Mouse (Mus musculus) erythroblast, adult 5-6 weeks (primary cell): ENCODE measurements around the gene Abcc12. TPM values are rescaled to one million over a fixed set of nuclear protein-coding genes. Genes with fewer than 3 reads are reported as not detected.

ENCODE experiments used
- ATAC-seq: replicated peaks from 2 replicates; pipeline ENCODE4 v1.8.0; 2016; ENCODE audit warnings: moderate number of reproducible peaks, mild to moderate bottlenecking, moderate TSS enrichment, inconsistent platforms; ENCODE audit not compliant: poor library complexity, low FRiP score, severe bottlenecking
- total RNA-seq, 2 experiments: library from RNA; stranded (forward) in 1 of 2; stranded (reverse) in 1 of 2; fragments of 150-400 nt in 1 of 2; fragments of 200-764, 138-1000 nt in 1 of 2; gene quantifications; 2 replicates each; pipeline versions ENCODE4 v1.2.3 to v1.2.4; 2015 to 2017; ENCODE audit warnings: low replicate concordance in 2 of 2

Abcc12 gene
- total RNA-seq, 2 experiments from 2014 or later, result not detected

- ATAC-seq, result no peak
These were observed 53.0 kb downstream of the Abcc12 start for GRCm38 (mm10) chr8:86527336-86528029.

- ATAC-seq, result no peak
These were observed 53.7 kb downstream of the Abcc12 start for GRCm38 (mm10) chr8:86526808-86527207.

DNA sequence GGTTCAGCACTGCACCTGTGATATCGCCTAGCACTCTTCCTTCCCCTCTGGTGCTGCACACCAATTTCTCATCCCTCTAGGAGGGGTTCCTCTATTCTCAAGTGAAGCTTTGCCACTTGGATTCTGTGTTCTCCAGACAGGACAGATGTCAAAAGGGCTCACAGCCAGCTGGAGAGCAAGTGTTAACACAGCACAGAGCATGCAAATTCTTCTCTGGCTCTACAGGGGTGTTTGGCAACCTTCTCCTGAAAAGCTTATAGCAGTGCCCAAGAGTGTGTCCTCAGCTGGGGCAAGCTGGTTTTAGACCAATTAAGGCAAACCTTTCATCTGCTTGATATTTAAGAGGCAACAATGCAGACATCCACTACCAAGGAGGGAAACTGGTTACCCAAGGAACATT, 66.3 kb downstream of the Abcc12 start:
- no peak for ATAC-seq

GRCm38 (mm10) chr8:86512886-86513285, 67.6 kb downstream of the Abcc12 start:
- no peak for ATAC-seq

DNA sequence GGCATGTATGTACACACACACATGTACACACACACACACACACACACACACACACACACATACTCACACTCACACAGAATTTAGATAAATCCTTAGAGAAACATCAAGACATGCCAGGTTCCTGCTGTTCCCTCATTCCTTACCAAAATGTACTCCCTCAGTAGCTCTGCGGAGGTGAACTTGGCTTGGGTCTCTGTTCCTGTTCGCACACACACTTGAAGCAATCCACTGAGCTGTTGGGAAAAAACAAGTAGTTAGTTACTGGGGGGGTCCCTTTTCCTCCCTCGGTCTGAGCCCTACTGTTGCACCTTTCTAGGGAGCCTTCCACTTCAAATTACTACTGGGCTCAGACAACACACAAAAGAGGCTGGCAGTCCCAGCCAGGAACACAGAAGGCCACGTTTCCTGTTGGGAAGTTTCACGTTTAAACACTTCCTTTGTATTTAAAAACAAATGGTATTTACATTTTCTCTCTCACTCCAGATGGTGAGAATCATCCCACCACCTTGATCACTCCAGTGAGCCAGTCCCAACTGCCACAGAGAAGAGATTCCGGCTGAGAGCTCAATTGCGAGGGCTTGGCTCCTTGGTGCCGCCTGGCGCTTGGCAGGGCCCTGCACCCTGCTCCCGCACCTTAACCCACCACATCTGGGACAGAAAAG, 68.2 kb downstream of the Abcc12 start:
- ATAC-seq, result no peak

DNA sequence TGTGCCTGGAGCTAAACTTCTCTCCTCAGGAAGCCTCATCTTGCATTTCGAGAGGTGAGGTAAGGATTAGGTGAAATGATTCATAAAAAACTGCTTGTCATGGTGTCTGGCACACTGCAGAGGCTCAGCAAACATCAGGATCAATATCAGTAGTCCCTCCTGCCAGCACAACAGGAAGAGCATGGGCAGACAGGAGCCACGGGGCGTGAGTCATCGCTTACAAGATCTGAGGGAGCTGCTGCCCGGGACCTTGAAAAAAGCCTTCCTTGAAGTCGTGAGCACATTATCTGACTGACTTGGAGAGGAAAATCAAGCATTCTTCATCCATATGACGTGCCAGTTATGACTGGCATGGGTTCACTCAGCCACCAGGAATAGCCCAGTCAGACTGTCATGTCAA, 79.1 kb downstream of the Abcc12 start:
- no peak for ATAC-seq

GRCm38 (mm10) chr8:86495056-86495455, 85.4 kb downstream of the Abcc12 start:
- ATAC-seq, result no peak

- no peak for ATAC-seq
These were observed 86.6 kb downstream of the Abcc12 start for GRCm38 (mm10) chr8:86493841-86494240.

DNA sequence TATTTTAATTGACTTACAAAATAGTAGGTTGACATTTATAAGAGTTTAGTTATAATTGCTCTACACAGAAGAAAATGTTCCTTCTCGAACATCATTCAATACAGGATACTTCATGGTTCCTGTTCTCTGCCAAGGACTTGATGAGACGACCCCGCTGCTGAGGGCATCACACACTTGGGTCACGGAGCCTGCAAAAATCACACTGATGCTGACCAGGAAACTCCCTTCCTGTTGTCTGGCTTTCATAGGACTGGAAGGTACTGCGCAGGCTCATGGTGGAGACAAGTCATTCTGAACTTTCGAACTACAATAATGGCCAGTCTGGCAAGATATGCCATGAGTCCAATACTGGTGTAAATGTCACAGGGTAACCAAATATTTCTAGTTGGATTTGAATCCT, 95.1 kb downstream of the Abcc12 start:
- no peak for ATAC-seq

DNA sequence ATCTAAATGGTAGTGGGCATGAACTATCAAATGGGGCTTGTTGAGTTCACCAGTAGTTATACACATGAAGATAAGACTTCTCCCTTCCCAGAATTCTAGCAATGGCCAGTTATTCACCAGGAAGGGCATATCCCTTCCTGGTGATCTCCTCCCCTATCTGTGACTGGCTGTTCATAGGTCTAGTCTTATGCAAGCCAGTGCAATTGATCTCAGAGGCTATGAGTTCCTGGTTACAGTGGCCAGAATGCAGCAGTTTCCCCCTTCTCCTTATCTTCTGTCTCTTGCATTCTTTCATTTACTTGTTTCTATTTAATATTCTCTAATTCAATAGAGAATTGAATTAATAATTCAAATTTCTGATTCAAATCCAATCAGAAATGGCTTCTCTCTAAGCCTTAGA, 96.2 kb downstream of the Abcc12 start:
- no peak for ATAC-seq

DNA sequence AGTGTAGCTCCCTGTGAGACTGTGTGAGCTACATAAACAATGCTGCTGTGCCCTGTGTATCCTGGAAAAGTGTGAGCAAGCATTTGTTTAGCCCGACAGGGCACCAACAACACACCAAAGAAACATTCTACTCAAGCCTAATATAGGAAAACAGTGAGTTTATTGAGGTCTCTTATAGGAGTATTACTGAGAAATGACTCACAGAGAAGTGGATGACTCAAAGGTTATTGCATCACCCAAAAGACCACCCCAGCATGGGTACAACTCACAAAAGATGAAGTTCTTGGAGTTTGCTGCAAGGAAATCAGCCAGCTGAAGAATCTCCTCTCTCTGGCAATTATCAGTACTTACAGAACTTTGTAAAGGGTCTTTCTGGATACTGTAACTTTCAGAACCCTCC, 98.4 kb downstream of the Abcc12 start:
- ATAC-seq, result no peak

- no peak for ATAC-seq
These were observed 104.6 kb downstream of the Abcc12 start for GRCm38 (mm10) chr8:86475711-86476438.

GRCm38 (mm10) chr8:86474461-86474860, 106.0 kb downstream of the Abcc12 start:
- ATAC-seq, result no peak

GRCm38 (mm10) chr8:86473121-86473520, 107.4 kb downstream of the Abcc12 start:
- ATAC-seq, result no peak

DNA sequence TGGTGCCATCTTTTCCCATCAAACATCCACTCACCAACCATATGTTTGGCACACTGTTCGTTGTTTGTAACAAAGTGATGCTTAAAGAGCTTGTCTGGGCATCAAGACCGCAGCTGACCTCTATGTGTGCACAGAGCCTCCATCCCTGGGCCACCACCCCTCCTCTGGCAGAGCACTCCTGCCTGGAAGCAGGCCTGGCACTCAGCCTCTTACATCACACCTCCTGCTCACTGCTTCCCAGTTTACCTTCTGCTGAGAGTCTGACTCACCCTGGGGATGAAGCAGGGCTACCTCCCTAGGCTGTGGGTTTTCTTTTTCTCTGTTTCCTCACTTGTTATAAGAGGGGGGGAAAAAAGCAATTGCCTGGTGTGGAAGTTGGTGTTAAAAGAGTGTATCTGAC, 109.8 kb downstream of the Abcc12 start:
- no peak for ATAC-seq

DNA sequence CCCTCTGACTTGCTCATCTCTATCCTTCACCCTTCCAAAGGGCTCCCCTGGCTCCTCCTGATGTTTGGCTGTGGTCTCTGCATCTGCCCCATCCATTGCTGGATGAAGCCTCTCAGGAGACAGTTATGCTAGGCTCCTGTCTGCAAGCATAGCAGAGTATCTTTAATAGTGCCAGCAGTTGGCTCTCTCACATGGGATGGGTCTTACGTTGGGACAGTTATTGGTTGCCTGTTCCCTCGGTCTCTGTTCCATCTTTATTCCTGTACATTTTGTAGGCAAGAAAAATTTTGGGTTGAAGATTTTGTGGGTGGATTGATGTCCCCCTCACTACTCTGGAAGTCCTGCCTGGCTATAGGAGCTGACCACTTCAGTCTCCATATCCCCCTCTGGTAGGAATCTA, 117.3 kb downstream of the Abcc12 start:
- no peak for ATAC-seq

GRCm38 (mm10) chr8:86460372-86460771, 120.1 kb downstream of the Abcc12 start:
- no peak for ATAC-seq

DNA sequence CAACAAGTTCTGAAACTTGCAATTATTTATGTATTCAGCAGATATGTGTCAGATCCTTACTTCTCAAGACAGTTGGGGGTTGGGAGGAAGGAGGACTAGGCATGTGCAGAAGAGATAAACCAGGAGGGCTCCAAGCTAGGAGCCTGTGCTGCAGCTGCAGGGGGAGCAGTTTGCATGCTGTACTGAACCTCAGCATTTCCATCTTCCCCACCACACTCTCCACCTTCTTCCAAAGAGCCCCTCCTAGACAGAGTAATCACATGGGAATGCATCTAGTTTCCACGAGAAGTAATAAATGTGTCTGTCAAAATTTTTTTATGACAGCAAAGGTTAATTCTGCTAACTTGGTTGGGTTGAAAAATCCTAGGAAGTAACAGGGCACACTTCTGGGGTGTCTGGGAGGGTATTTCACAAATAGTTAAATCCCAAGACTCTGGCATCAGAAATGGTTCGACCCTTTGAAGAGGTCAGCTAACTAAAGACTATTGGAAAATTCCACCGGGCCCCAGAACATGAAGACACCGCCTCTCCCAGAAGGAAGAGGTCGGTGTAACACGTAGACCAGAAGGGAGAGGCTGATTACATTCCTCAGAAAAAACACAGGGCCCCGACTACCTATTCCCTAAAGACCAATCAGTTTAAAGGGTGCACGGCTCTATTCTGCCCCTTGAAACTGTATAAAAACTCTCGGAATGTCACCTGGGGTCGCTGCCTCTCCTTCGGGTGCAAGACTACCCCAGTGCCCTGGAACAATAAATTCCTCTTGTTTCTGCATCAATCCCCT, 126.6 kb downstream of the Abcc12 start:
- no peak for ATAC-seq

- ATAC-seq, result no peak
These were observed 130.5 kb downstream of the Abcc12 start for GRCm38 (mm10) chr8:86449870-86450515.

GRCm38 (mm10) chr8:86445516-86445915, 135.0 kb downstream of the Abcc12 start:
- ATAC-seq, result no peak
